Mouse (Mus musculus) ovary, adult 10 weeks (tissue): ENCODE results near the gene Lmnb2. TPM values are rescaled to one million over a fixed set of nuclear protein-coding genes. Genes with fewer than 3 reads are reported as not detected.

Source experiments
- polyA plus RNA-seq: library from polyadenylated mRNA; stranded (reverse); fragments of 350-450 nt; fragmentation: Illumina TruSeq; extraction: RNeasy Lipid Tissue Mini Kit (QIAGEN cat#74804); gene quantifications from one replicate; pipeline ENCODE4 v1.2.3, GENCODE M21; 2014

Lmnb2 gene
- polyA plus RNA-seq: 0.51 TPM

DNA sequence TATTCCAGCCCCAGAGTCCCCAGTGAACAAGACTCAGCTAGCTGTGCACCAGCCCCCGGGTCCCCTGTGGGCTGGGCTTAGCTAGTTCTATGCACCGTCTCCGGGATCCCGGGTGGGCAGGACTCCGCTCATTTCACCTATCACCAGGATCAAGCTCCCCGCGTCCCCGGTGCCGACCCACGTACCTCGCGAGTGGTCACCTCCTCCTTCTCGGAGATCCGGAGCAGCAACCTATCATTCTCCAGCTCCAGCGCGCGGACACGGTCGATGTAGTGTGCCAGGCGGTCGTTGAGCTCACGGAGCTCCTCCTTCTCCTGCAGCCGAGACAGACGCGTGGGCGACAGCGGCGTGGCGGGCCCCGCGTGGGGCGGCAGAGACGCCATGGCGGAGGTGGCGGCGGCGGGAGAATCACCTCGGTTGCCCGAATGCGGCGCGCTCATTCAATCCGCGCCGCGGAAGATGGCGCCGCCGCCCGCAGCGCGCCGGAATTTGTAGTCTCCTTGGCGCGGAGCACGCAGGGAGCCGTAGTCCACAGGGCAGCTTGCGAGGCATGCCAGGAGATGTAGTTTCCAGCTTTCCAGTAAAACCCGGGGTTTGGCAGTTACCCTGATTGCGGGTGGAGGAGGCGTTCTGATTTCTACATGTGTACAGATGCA is at the start of gene Lmnb2:
TSS of gene Lmnb2 (minus strand) at position 467 of the 656 bp plus-strand sequence.

DNA sequence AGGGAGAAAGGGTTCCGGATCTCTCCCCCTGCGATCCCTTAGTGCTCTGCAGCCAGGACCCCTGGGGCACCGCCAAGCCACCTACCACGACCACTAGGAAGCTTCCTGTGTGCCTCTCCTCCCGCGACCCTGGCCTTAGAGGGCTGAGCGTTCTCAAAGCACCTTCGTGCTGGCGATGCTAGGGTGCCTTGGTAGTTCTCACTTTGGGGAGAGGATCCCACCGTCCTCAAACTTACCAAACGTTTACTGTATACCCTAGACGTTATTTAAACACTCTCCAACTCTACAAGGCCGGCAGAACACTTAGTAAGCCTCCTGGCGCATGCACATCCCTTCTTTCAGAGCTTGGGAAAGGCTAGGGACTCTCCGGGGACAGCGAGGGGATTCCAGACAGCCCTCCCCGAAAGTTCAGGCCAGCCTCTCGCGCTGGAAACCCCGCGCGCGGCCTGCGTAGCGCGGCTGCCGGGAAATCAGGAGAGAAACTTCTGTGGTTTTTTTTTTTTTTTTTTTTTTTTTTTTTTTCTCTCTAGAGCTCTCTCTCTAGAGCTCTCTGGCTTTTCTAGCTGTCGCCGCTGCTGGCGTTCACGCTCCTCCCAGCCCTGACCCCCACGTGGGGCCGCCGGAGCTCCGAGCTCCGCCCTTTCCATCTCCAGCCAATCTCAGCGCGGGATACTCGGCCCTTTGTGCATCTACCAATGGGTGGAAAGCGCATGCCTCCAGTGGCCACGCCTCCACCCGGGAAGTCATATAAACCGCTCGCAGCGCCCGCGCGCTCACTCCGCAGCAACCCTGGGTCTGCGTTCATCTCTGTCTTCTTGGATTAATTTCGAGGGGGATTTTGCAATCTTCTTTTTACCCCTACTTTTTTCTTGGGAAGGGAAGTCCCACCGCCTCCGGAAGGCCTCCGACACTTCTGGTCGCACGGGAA is 11.5 kb upstream of the Lmnb2 start, which contains the start of gene Gadd45b:
TSS of gene Gadd45b (plus strand) at position 775 of the 928 bp plus-strand sequence.

DNA sequence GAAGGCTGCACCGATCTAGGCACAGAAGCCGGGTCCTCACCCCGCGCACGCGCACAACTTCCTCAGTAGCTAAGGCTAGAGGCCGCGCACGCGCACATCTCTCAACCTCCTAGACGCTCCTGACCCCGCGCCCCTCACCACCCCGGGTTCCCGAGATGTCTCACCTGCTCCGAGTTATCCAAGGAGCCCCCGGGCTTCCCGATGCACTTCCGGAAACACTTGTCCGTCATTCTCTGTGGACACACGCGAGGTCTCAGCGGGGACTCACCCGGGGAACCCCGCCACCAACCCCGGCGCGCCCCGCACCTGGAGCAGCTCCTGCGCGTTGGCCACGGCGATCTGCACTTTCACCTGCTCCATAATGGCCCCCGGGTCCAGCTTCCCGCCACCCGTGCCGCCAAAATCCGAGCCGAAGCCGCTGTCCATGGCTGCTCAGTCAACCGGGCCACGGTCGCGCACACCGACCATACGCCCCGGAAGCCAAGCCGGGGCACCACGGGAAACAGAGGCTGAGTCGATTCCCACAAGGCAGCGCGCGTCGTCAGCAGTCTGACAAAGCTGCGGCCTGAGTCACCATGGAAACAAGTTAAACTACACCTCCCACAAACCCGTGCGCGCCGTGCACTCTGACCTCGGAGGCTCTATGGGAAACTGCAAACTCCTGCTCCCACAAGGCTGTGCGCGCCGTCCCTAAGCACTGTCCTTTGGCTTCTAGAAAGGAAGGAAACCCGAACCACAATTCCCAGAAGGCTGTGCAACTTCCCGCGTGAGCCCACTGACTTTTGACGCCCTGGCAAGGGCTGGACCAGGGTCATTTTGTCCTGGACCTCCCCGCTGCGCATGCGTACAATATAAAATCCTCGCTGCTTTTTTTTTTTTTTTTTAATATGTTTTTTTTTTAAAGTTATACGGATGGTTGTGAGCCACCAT is 17.5 kb downstream of the Lmnb2 start, which contains the start of gene Timm13:
TSS of gene Timm13 (minus strand) at position 652 of the 930 bp plus-strand sequence.

DNA sequence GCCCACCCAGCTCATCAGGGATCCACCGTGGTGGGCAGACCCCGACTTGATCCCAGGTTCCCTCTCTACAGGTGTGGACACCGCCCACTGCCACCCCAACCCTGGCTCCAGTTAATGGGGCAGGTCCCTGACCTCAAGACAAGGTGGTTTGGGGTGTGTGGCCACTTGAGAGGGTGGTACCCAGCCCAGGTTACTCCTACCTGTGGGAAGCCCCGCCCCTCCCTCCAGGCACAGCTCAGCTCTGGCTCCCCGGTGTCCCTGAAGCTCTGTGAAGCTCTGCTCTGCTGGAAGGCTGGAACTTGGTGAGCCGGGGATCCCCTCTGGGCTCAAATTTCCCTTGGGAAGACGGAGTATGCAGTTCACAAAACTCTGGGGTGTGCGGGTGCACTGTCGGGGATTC is 46.5 kb downstream of the Lmnb2 start, which contains the start of gene Tmprss9:
TSS of gene Tmprss9 (plus strand) at position 268 of the 400 bp plus-strand sequence.

DNA sequence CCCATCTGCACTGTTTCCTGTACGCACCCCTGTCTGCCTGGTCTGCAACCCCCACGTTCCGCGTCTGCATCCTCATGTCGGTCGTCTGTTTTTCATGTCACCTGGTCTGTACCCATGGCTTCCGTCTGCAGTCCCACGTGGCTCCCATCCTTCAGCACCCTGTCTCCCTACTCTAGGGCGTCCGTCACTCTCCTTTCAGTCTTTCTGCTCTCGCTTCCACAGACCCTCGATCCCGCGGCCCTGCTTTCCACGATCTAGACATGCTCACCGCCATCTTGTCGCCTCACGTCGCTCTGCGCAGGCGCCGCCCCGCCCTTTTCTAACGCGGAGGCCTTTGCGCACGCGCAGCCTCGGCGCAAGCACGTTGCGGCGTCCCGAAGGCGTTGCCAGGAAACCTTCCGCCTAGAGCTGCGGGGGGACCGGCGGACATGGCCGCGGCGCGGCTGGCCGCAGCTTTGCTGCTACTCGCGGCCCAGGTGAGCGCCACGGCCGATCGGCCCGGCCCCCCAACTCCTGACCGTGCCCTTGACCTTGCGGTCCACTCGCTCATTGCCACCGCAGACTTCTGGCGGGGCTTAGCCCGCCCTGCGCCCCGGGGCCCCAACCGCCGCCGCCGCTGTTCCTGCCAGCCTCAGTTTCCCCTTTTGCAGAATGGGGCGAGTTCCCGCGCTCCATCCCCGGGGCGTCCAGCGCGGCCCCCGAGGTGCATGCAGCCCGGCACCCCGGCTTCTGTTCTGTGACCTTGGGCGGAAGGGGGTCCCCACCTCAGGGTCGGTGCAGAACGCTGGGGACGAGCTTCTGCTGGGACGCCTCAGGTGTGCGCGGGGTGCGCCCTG is 62.9 kb downstream of the Lmnb2 start, which contains the start of the genes Lsm7 and Sppl2b:
TSS of gene Lsm7 (minus strand) at position 297 of the 836 bp plus-strand sequence.
TSS of gene Sppl2b (plus strand) at position 363 of the 836 bp plus-strand sequence.

Other genes starting within 250 kb of the Lmnb2 start
- gene Mknk2, start 240.1 kb downstream of the Lmnb2 start, polyA plus RNA-seq: 1.5 TPM
- gene Mob3a, start 216.3 kb downstream of the Lmnb2 start, polyA plus RNA-seq: 3.1 TPM
- gene Izumo4, start 216.1 kb downstream of the Lmnb2 start, polyA plus RNA-seq: 0.46 TPM
- 8.9 TPM for gene Ap3d1, start 176.0 kb downstream of the Lmnb2 start, polyA plus RNA-seq
- 3.4 TPM for gene Dot1l, start 163.0 kb downstream of the Lmnb2 start, polyA plus RNA-seq
- gene Sf3a2, start 120.0 kb downstream of the Lmnb2 start, polyA plus RNA-seq: 6.4 TPM
- 2.9 TPM for gene Plekhj1, start 119.6 kb downstream of the Lmnb2 start, polyA plus RNA-seq
- gene Amh, start 113.0 kb downstream of the Lmnb2 start, polyA plus RNA-seq: not detected
- gene Jsrp1, start 104.7 kb downstream of the Lmnb2 start, polyA plus RNA-seq: not detected
- gene Oaz1, start 91.6 kb downstream of the Lmnb2 start, polyA plus RNA-seq: 134 TPM
- not detected for gene Lingo3, start 74.2 kb downstream of the Lmnb2 start, polyA plus RNA-seq
- 3.4 TPM for gene Lsm7, start 63.0 kb downstream of the Lmnb2 start, polyA plus RNA-seq
- gene Sppl2b, start 63.0 kb downstream of the Lmnb2 start, polyA plus RNA-seq: not detected
- gene Tmprss9, start 46.4 kb downstream of the Lmnb2 start, polyA plus RNA-seq: not detected
- not detected for gene Timm13, start 17.3 kb downstream of the Lmnb2 start, polyA plus RNA-seq
- gene Gadd45b, start 11.8 kb upstream of the Lmnb2 start, polyA plus RNA-seq: 8.4 TPM
- gene Gng7, start 96.7 kb upstream of the Lmnb2 start, polyA plus RNA-seq: 6.8 TPM
- not detected for gene Diras1, start 107.4 kb upstream of the Lmnb2 start, polyA plus RNA-seq
- 0.29 TPM for gene Slc39a3, start 119.2 kb upstream of the Lmnb2 start, polyA plus RNA-seq
- 0.66 TPM for gene Sgta, start 141.9 kb upstream of the Lmnb2 start, polyA plus RNA-seq
- not detected for gene Thop1, start 151.8 kb upstream of the Lmnb2 start, polyA plus RNA-seq
- gene Creb3l3, start 180.6 kb upstream of the Lmnb2 start, polyA plus RNA-seq: 0.77 TPM
- 1.1 TPM for gene Map2k2, start 187.7 kb upstream of the Lmnb2 start, polyA plus RNA-seq
- gene Zbtb7a, start 217.0 kb upstream of the Lmnb2 start, polyA plus RNA-seq: 17.8 TPM
- gene Pias4, start 249.7 kb upstream of the Lmnb2 start, polyA plus RNA-seq: 0.46 TPM